ENCODE assay signal across 11 mouse cellular contexts in the genomic region with DNA sequence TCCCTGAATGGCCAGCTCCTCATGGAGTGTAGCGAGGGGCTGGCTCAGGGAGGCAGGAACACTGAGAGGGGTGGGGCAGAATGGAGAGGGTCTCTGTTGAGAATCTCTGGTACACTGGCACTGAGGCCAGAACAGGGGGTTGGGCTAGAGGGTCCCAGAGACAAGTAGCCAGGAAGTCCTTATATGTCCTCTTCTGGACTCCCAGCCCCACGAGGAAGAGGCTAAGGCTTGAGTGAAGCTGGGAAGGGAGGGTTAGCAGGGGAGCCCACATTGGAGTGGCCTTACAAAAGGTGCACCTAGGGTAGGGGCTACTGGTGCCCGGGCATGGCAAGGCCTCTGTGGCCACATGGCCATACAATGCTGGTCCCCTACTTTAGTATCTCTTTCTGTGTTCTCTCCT. TPM values are rescaled to one million over a fixed set of nuclear protein-coding genes. Genes with fewer than 3 reads are reported as not detected.
DNase-seq lines count a peak whose midpoint lies in the region; ATAC-seq lines count a peak whose summit lies in the region.
"Had no signal": no experiment of that assay in that cellular context is flagged by ENCODE, and none has a peak within 500 bp of the region (broad histone marks: within the 10 kb centered on the region; RNA-seq: fewer than 3 reads in every experiment).

No protein-coding gene starts in this region.

- H3K27ac ChIP-seq in heart, embryonic 14.5 days (replicated peaks in 1 of 2; ENCODE audit: control insufficient read depth in 1 of 2, insufficient read depth in 1 of 2, low read depth in 2 of 2, low read length in 2 of 2), result peak overlapping the region in 1 of 2 experiments; percentile 89; a peak in 2 of 4 replicates
- peak overlapping the region; percentile 98 for H3K27ac ChIP-seq in embryonic facial prominence, embryonic 15.5 days (replicated peaks)
- peak overlapping the region; percentile 98; the same call in 1 of the 2 replicates for H3K27ac ChIP-seq in hindbrain, embryonic 13.5 days
- no peak overlapping the region for H3K27ac ChIP-seq in midbrain, embryonic 14.5 days (replicated peaks; ENCODE audit: low read depth, low read length)

- peak overlapping the region; percentile 93 for H3K4me2 ChIP-seq in heart, embryonic 14.5 days (ENCODE audit: low read length)
- H3K4me2 ChIP-seq in embryonic facial prominence, embryonic 15.5 days (replicated peaks), result peak overlapping the region; percentile 77
- H3K4me2 ChIP-seq in hindbrain, embryonic 13.5 days, result peak overlapping the region; percentile 99
- peak overlapping the region; percentile 98 for H3K4me2 ChIP-seq in midbrain, embryonic 14.5 days (ENCODE audit: low read length)

- DNase-seq in heart, adult 18-20 months, result no peak
- DNase-seq in midbrain, embryonic 14.5 days, result no peak
- no peak for DNase-seq in right cerebral cortex, postnatal 4 days
- no peak for DNase-seq in thymus, postnatal 36 days
- DNase-seq in thymus, postnatal 0 days (ENCODE audit: low spot score), result no peak

- ATAC-seq in heart, embryonic 14.5 days (ENCODE audit: insufficient number of reproducible peaks, insufficient read depth, low FRiP score, low read depth), result no peak
- ATAC-seq in embryonic facial prominence, embryonic 15.5 days (ENCODE audit: insufficient number of reproducible peaks, low FRiP score, low TSS enrichment, low read depth), result no peak
- ATAC-seq in hindbrain, embryonic 13.5 days (ENCODE audit: low FRiP score), result no peak
- no peak for ATAC-seq in midbrain, embryonic 14.5 days (ENCODE audit: low FRiP score, low TSS enrichment)

- WGBS in heart, embryonic 14.5 days, result 53% methylated on average over 3 of the region's 3 CpGs
- WGBS in embryonic facial prominence, embryonic 15.5 days, result 61% methylated on average over 3 of the region's 3 CpGs
- 73% methylated on average over 3 of the region's 3 CpGs for WGBS in hindbrain, embryonic 13.5 days
- WGBS in midbrain, embryonic 14.5 days, result 79% methylated on average over 3 of the region's 3 CpGs

- H3K36me3 ChIP-seq in heart, embryonic 14.5 days (ENCODE audit: control insufficient read depth, insufficient read depth, low read length), result peaks cover 6% of the 10 kb centered on the region
- no peaks in the 10 kb centered on the region for H3K36me3 ChIP-seq in embryonic facial prominence, embryonic 15.5 days
- H3K36me3 ChIP-seq in hindbrain, embryonic 13.5 days, result peaks cover 11% of the 10 kb centered on the region
- H3K36me3 ChIP-seq in midbrain, embryonic 14.5 days (ENCODE audit: control insufficient read depth, insufficient read depth, low read length), result peaks cover 17% of the 10 kb centered on the region

- no peaks in the 10 kb centered on the region for H3K9me3 ChIP-seq in heart, embryonic 14.5 days (ENCODE audit: control insufficient read depth, low read length)
- no peaks in the 10 kb centered on the region for H3K9me3 ChIP-seq in embryonic facial prominence, embryonic 15.5 days (replicated peaks)
- no peaks in the 10 kb centered on the region for H3K9me3 ChIP-seq in hindbrain, embryonic 13.5 days
- no peaks in the 10 kb centered on the region for H3K9me3 ChIP-seq in midbrain, embryonic 14.5 days (ENCODE audit: control insufficient read depth, low read length)

- H3K4me3 ChIP-seq in heart, embryonic 14.5 days (ENCODE audit: control insufficient read depth in 1 of 2, insufficient read depth in 1 of 2, low read depth in 1 of 2, low read length in 2 of 2), result no peak overlapping the region
- H3K4me3 ChIP-seq in embryonic facial prominence, embryonic 15.5 days (replicated peaks), result peak overlapping the region; percentile 77
- peak overlapping the region; percentile 78 for H3K4me3 ChIP-seq in hindbrain, embryonic 13.5 days
- peak overlapping the region; percentile 97 for H3K4me3 ChIP-seq in midbrain, embryonic 14.5 days (replicated peaks; ENCODE audit: low read depth, low read length)

- H3K4me1 ChIP-seq in heart, embryonic 14.5 days (ENCODE audit: control insufficient read depth in 2 of 2, insufficient read depth in 2 of 2, low read length in 2 of 2), result peaks cover 39 to 50% of the 10 kb centered on the region in 2 experiments
- H3K4me1 ChIP-seq in embryonic facial prominence, embryonic 15.5 days, result peaks cover 69% of the 10 kb centered on the region
- peaks cover 78% of the 10 kb centered on the region for H3K4me1 ChIP-seq in hindbrain, embryonic 13.5 days (replicated peaks)
- H3K4me1 ChIP-seq in midbrain, embryonic 14.5 days (ENCODE audit: control insufficient read depth, insufficient read depth, low read length), result peaks cover 51% of the 10 kb centered on the region

- no peaks in the 10 kb centered on the region for H3K27me3 ChIP-seq in heart, embryonic 14.5 days (ENCODE audit: control insufficient read depth, insufficient read depth, low read length)
- no peaks in the 10 kb centered on the region for H3K27me3 ChIP-seq in embryonic facial prominence, embryonic 15.5 days
- H3K27me3 ChIP-seq in hindbrain, embryonic 13.5 days, result no peaks in the 10 kb centered on the region
- no peaks in the 10 kb centered on the region for H3K27me3 ChIP-seq in midbrain, embryonic 14.5 days (ENCODE audit: control insufficient read depth, insufficient read depth, low read length)

- H3K9ac ChIP-seq in heart, embryonic 14.5 days (ENCODE audit: low read length), result peak overlapping the region; percentile 88
- H3K9ac ChIP-seq in embryonic facial prominence, embryonic 15.5 days, result 0 out of 2 replicates have a peak overlapping the region, but pooled peaks have one; percentile 4
- peak overlapping the region; percentile 96 for H3K9ac ChIP-seq in hindbrain, embryonic 13.5 days
- H3K9ac ChIP-seq in midbrain, embryonic 14.5 days (replicated peaks; ENCODE audit: low read length), result peak overlapping the region; percentile 98

RNA-seq across cellular contexts. Expression of a gene that starts 2.1 kb away (rescaled TPM):
- 36.5 and 36.9 TPM in 2 replicates for polyA plus RNA-seq in heart, embryonic 14.5 days (2014; fragmentation: Nextera tagmentation; extraction: Ambion mirVana)
- total RNA-seq in heart, adult 18-20 months (2021), result 100 to 1,000 TPM; 175 to 238 TPM
- polyA plus RNA-seq in embryonic facial prominence, embryonic 15.5 days (2015; fragmentation: Nextera tagmentation; extraction: Ambion mirVana), result 52.0 and 52.1 TPM in 2 replicates
- polyA plus RNA-seq in hindbrain, embryonic 13.5 days (2015; fragmentation: Nextera tagmentation; extraction: Ambion mirVana), result 149 and 165 TPM in 2 replicates
- polyA plus RNA-seq in midbrain, embryonic 14.5 days (2014; fragmentation: Nextera tagmentation; extraction: Ambion mirVana), result 99.4 and 121 TPM in 2 replicates
- polyA plus RNA-seq in thymus, postnatal 0 days (2015; fragmentation: Nextera tagmentation; extraction: Ambion mirVana), result 12.5 and 13.7 TPM in 2 replicates

RNA-seq across cellular contexts. Expression of a gene that starts 23.0 kb away (rescaled TPM):
- polyA plus RNA-seq in heart, embryonic 14.5 days (2014; fragmentation: Nextera tagmentation; extraction: Ambion mirVana), result 0.16 and 0.24 TPM in 2 replicates
- total RNA-seq in heart, adult 18-20 months (2021), result under 1 TPM; 0.05 to 0.13 TPM
- polyA plus RNA-seq in embryonic facial prominence, embryonic 15.5 days (2015; fragmentation: Nextera tagmentation; extraction: Ambion mirVana), result 0.70 and 1.1 TPM in 2 replicates
- polyA plus RNA-seq in hindbrain, embryonic 13.5 days (2015; fragmentation: Nextera tagmentation; extraction: Ambion mirVana), result 0.18 and 0.23 TPM in 2 replicates
- 0.11 and 0.20 TPM in 2 replicates for polyA plus RNA-seq in midbrain, embryonic 14.5 days (2014; fragmentation: Nextera tagmentation; extraction: Ambion mirVana)
- 0.04 TPM in 2 replicates for polyA plus RNA-seq in thymus, postnatal 0 days (2015; fragmentation: Nextera tagmentation; extraction: Ambion mirVana)
- total RNA-seq: common myeloid progenitor, adult 5-6 weeks; hematopoietic stem cell, adult 5-6 weeks had no signal
- polyA plus RNA-seq: liver, adult 2 months had no signal

RNA-seq across cellular contexts. Expression of a gene that starts 34.5 kb away (rescaled TPM):
- 27.5 and 30.8 TPM in 2 replicates for polyA plus RNA-seq in heart, embryonic 14.5 days (2014; fragmentation: Nextera tagmentation; extraction: Ambion mirVana)
- total RNA-seq in heart, adult 18-20 months (2021), result 10 to 100 TPM; 24.5 to 25.3 TPM
- polyA plus RNA-seq in embryonic facial prominence, embryonic 15.5 days (2015; fragmentation: Nextera tagmentation; extraction: Ambion mirVana), result 30.2 and 31.9 TPM in 2 replicates
- polyA plus RNA-seq in hindbrain, embryonic 13.5 days (2015; fragmentation: Nextera tagmentation; extraction: Ambion mirVana), result 29.0 and 29.6 TPM in 2 replicates
- polyA plus RNA-seq in midbrain, embryonic 14.5 days (2014; fragmentation: Nextera tagmentation; extraction: Ambion mirVana), result 27.9 and 28.1 TPM in 2 replicates
- polyA plus RNA-seq in thymus, postnatal 0 days (2015; fragmentation: Nextera tagmentation; extraction: Ambion mirVana), result 22.2 and 24.5 TPM in 2 replicates

RNA-seq across cellular contexts. Expression of a gene that starts 43.3 kb away (rescaled TPM):
- 0.57 and 0.61 TPM in 2 replicates for polyA plus RNA-seq in heart, embryonic 14.5 days (2014; fragmentation: Nextera tagmentation; extraction: Ambion mirVana)
- 1 to 10 TPM in 1 of 2 experiments, under 1 TPM in 1; 0.89 to 1.1 TPM for total RNA-seq in heart, adult 18-20 months (2021)
- polyA plus RNA-seq in embryonic facial prominence, embryonic 15.5 days (2015; fragmentation: Nextera tagmentation; extraction: Ambion mirVana), result 0.84 and 1.7 TPM in 2 replicates
- polyA plus RNA-seq in hindbrain, embryonic 13.5 days (2015; fragmentation: Nextera tagmentation; extraction: Ambion mirVana), result 1.3 and 1.6 TPM in 2 replicates
- polyA plus RNA-seq in midbrain, embryonic 14.5 days (2014; fragmentation: Nextera tagmentation; extraction: Ambion mirVana), result 1.5 and 1.7 TPM in 2 replicates
- 15.9 and 17.1 TPM in 2 replicates for polyA plus RNA-seq in thymus, postnatal 0 days (2015; fragmentation: Nextera tagmentation; extraction: Ambion mirVana)

Comparison
In these comparisons a context has a peak if more than half of its experiments do, and no peak if none do; other contexts are left out.
1. H3K4me3 ChIP-seq: peak in embryonic facial prominence, embryonic 15.5 days (single experiment), hindbrain, embryonic 13.5 days (single experiment) and midbrain, embryonic 14.5 days (single experiment); none in heart, embryonic 14.5 days (0 of 2).
2. H3K9ac ChIP-seq: peak in every context shown above with its lines; median percentile 98 in midbrain, embryonic 14.5 days; 96 in hindbrain, embryonic 13.5 days; 88 in heart, embryonic 14.5 days; 4 in embryonic facial prominence, embryonic 15.5 days.
3. Peak in every context shown above with its lines, with median percentiles within 50 percentile points of each other: H3K4me2 ChIP-seq.